In the genomic region with DNA sequence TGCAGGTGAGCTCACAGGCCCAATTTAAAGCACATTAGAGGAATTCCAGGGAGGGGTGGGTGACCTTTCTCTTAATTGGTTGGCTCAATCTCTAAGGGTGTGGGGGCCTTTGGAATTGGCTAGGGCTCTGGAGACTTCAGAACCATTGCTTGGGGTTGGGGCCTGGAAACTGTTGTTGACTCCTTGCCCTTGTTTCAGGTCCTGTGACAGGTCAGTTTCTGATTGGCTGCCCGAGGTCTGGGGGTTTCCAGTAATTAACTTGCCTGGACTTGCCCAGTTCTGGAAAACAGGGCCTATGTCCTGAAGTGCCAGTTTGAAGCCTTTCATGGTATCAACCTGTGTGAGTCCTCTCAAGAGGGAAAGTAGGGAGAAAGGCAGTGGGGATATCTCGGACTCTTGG, we compare ENCODE assay signal across 25 mouse cellular contexts.
"Had no signal": no experiment of that assay in that cellular context is flagged by ENCODE, and none has a peak within 500 bp of the region (broad histone marks: within the 10 kb centered on the region; RNA-seq: fewer than 3 reads in every experiment).

No protein-coding gene starts in this region.

- H3K4me1 ChIP-seq: heart, embryonic 10.5 days; heart, embryonic 12.5 days; intestine, embryonic 15.5 days; limb, embryonic 10.5 days; limb, embryonic 12.5 days; liver, embryonic 13.5 days; liver, embryonic 15.5 days had no signal

- H3K9me3 ChIP-seq: heart, embryonic 10.5 days; heart, embryonic 12.5 days; intestine, embryonic 15.5 days; limb, embryonic 10.5 days; limb, embryonic 12.5 days; liver, embryonic 13.5 days; liver, embryonic 15.5 days had no signal

- H3K36me3 ChIP-seq: heart, embryonic 10.5 days; heart, embryonic 12.5 days; intestine, embryonic 15.5 days; limb, embryonic 10.5 days; limb, embryonic 12.5 days; liver, embryonic 13.5 days; liver, embryonic 15.5 days had no signal

- H3K27ac ChIP-seq: gastrocnemius, adult 2 months; heart, embryonic 10.5 days; hindbrain, embryonic 14.5 days; intestine, embryonic 15.5 days; layer of hippocampus, adult 2 months; left cerebral cortex, adult 2 months; limb, embryonic 10.5 days; limb, embryonic 12.5 days; liver, embryonic 13.5 days; liver, embryonic 15.5 days had no signal

- DNase-seq: gastrocnemius, adult 2 months; gastrocnemius, postnatal 10 days; gastrocnemius, postnatal 25 days; heart, adult 18-20 months; heart, postnatal 10 days; kidney, adult 18-20 months; kidney, adult 8-10 months; kidney, postnatal 10 days; kidney, postnatal 25 days; kidney, postnatal 4 days; liver; liver, embryonic 13.5 days had no signal

- H3K9ac ChIP-seq: heart, embryonic 12.5 days; hindbrain, embryonic 14.5 days; intestine, embryonic 15.5 days; limb, embryonic 12.5 days; liver, embryonic 13.5 days; liver, embryonic 15.5 days had no signal

- ATAC-seq: hindbrain, embryonic 16.5 days; inflammation-experienced regulatory T-cells, adult 6 months; intestine, embryonic 15.5 days; intestine, postnatal 0 days had no signal

- H3K27me3 ChIP-seq: heart, embryonic 12.5 days; intestine, embryonic 15.5 days; limb, embryonic 12.5 days; liver, embryonic 13.5 days; liver, embryonic 15.5 days had no signal

- H3K4me2 ChIP-seq: heart, embryonic 12.5 days; hindbrain, embryonic 14.5 days; intestine, embryonic 15.5 days; limb, embryonic 12.5 days; liver, embryonic 11.5 days; liver, embryonic 13.5 days; liver, embryonic 15.5 days had no signal

- H3K4me3 ChIP-seq: gastrocnemius, adult 2 months; heart, embryonic 10.5 days; heart, embryonic 12.5 days; intestine, embryonic 15.5 days; layer of hippocampus, adult 2 months; left cerebral cortex, adult 2 months; limb, embryonic 10.5 days; limb, embryonic 12.5 days; liver, embryonic 13.5 days; liver, embryonic 15.5 days had no signal
